Mouse (Mus musculus) erythroblast, embryonic 14.5 days (primary cell): Measurements from ENCODE around the gene Vps52.

ENCODE experiments used
- GATA1 ChIP-seq: IDR thresholded peaks from 2 replicates; pipeline ENCODE4 v1.6.1; 2012; ENCODE audit warnings: low read length, inconsistent platforms, mixed read lengths
- TAL1 ChIP-seq: IDR thresholded peaks from 3 replicates; pipeline ENCODE4 v1.6.1; 2012; ENCODE audit warnings: low read length, inconsistent platforms, mixed read lengths

DNA sequence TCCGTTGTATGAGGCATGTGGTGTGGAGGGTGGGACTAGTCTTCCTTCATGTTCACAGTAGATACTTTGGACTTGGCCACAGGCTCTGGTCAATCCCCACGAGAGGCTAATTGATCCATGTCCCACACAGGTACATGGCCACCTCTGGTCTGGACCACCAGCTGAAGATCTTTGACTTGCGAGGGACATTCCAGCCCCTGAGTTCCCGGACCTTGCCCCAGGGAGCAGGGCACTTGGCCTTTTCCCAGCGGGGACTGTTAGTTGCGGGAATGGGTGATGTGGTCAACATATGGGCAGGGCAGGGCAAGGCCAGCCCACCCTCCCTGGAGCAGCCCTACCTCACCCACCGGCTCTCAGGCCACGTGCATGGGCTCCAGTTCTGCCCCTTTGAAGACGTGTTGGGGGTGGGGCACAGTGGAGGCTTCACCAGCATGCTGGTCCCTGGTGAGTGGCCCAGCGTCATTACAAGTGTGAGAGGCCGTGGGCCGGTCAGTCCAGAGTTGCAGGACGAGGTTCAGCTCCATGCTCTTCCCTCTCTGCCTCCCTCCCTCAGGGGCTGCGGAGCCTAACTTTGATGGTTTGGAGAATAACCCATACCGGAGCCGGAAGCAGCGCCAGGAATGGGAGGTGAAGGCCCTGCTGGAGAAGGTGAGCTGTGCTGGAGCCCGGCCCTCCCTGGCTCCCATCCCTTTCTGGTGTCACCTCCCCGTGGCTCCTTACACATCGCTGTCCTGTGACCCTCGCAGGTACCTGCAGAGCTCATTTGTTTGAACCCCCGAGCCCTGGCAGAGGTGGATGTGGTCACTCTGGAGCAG lies 7.3 kb upstream of the Vps52 start:
- TF ChIP-seq TAL1 (no peak), GATA1 (no peak)
